Mouse (Mus musculus): ENCODE measurements around the gene Fndc11.

DNA sequence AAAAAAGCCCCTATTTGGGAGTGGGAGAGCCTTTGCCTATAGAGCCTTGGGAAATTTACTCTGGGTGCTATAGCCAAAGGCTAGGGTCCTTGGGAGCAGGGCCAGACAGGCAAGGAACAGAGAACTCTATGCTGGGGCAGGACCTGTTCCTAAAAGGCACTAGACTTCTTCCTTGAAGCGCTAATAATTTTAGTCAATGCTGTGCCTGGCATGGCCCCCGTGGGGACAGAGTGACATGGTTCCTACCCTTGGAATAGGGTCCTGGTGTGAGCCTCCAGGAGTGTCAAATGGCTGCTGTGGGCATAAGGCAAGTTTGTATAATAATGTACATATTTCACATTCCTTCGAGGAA lies 22.5 kb downstream of the Fndc11 start:
- no peak for TF ChIP-seq CTCF (conservative IDR thresholded peaks at IDR 0.05 in 1 of 2, IDR thresholded peaks at IDR 0.05 in 1 of 2; ENCODE audit: low read depth in 2 of 2, low read length in 2 of 2)
- TF ChIP-seq E2F4 (IDR thresholded peaks at IDR 0.05; ENCODE audit: insufficient replicate concordance, low read depth, low read length), result no peak
- TF ChIP-seq MAX (IDR thresholded peaks at IDR 0.05; ENCODE audit: low read length), result no peak
- TF ChIP-seq MAFK (IDR thresholded peaks at IDR 0.05; ENCODE audit: insufficient replicate concordance, low read length), result no peak
- TF ChIP-seq ZC3H11A (IDR thresholded peaks at IDR 0.05; ENCODE audit: low read depth, low read length), result no peak
- TF ChIP-seq CHD1 (IDR thresholded peaks at IDR 0.05; ENCODE audit: low read depth, low read length), result no peak
- no peak for TF ChIP-seq ZKSCAN1 (IDR thresholded peaks at IDR 0.05; ENCODE audit: borderline replicate concordance, low read depth, low read length)
- no peak for TF ChIP-seq TCF12 (IDR thresholded peaks at IDR 0.05; ENCODE audit: low read depth, low read length)
- TF ChIP-seq POLR2A (IDR thresholded peaks at IDR 0.05; ENCODE audit: low read depth, low read length), result no peak
- TF ChIP-seq POLR2AphosphoS2 (IDR thresholded peaks at IDR 0.05; ENCODE audit: low read depth, low read length), result no peak
- TF ChIP-seq CHD2 (IDR thresholded peaks at IDR 0.05; ENCODE audit: low read length), result no peak
